Mouse (Mus musculus): ENCODE results near the gene Etnk1.

GRCm38 (mm10) chr6:143174226-143174625 lies 7.2 kb downstream of the Etnk1 start:
- TF ChIP-seq POLR2A (IDR thresholded peaks at IDR 0.05; ENCODE audit: borderline replicate concordance, low read depth, low read length), result no peak
- no peak for TF ChIP-seq CTCF (IDR thresholded peaks at IDR 0.05; ENCODE audit: low read depth, low read length)

Measured in bone marrow macrophage, adult 2 months (primary cell).